Mouse (Mus musculus) forebrain, embryonic 15.5 days (tissue): Measurements from ENCODE around the gene Uvrag. TPM values are rescaled to one million over a fixed set of nuclear protein-coding genes. Genes with fewer than 3 reads are reported as not detected.
A peak's percentile ranks its signal among the peaks of the same experiment; 100 is the strongest.

Source experiments
- ATAC-seq: fragments of 200-750 bp; cut with Nextera tagmentation; replicated peaks from 2 replicates; pipeline ENCODE4 v1.8.0; 2017; ENCODE audit warnings: mild to moderate bottlenecking, moderate TSS enrichment, moderate library complexity
- H3K27ac ChIP-seq: fragments of 300-500 bp; sonication (generic); replicated peaks from 2 replicates; pipeline ENCODE4 v1.5.1; 2015; ENCODE audit warnings: mild to moderate bottlenecking, inconsistent platforms
- H3K27me3 ChIP-seq: fragments of 300-500 bp; sonication (generic); 2 replicates; pipeline ENCODE4 v1.6.1; 2015; ENCODE audit warnings: inconsistent platforms
- H3K36me3 ChIP-seq: fragments of 300-500 bp; sonication (generic); 2 replicates; pipeline ENCODE4 v1.6.1; 2015; ENCODE audit warnings: mild to moderate bottlenecking, inconsistent platforms
- H3K4me1 ChIP-seq: fragments of 300-500 bp; sonication (generic); 2 replicates; pipeline ENCODE4 v1.6.1; 2015; ENCODE audit warnings: inconsistent platforms
- H3K4me2 ChIP-seq: fragments of 300-500 bp; sonication (generic); replicated peaks from 2 replicates; pipeline ENCODE4 v1.6.1; 2015; ENCODE audit warnings: mild to moderate bottlenecking, inconsistent platforms
- H3K4me3 ChIP-seq: fragments of 300-500 bp; sonication (generic); 2 replicates; pipeline ENCODE4 v1.5.1; 2015; ENCODE audit warnings: mild to moderate bottlenecking, inconsistent platforms
- H3K9ac ChIP-seq: fragments of 300-500 bp; sonication (generic); replicated peaks from 2 replicates; pipeline ENCODE4 v1.6.1; 2015; ENCODE audit warnings: mild to moderate bottlenecking, inconsistent platforms
- H3K9me3 ChIP-seq: fragments of 300-500 bp; sonication (generic); 2 replicates; pipeline ENCODE4 v1.6.1; 2016; ENCODE audit warnings: inconsistent platforms
- WGBS: fragments of 180-500 bp; shearing (Covaris S2); methylation state at CpG from one replicate; pipeline ENCODE4 v1.1.7; 2015; ENCODE audit warnings: mixed read lengths; 5-methylcytosine and 5-hydroxymethylcytosine counted together
- polyA plus RNA-seq: library from polyadenylated mRNA; unstranded; fragments of >200 nt; fragmentation: Nextera tagmentation; extraction: Ambion mirVana; gene quantifications from 2 replicates; pipeline ENCODE4 v1.2.1, GENCODE M21; 2015

Gene Uvrag
- polyA plus RNA-seq, 1 experiment from 2014 or later: 17.2 TPM

- under 1% methylated on average over 48 of the region's 48 CpGs for WGBS
- peak; percentile 11 for ATAC-seq
- peak overlapping the region; percentile 77 for H3K4me2 ChIP-seq
- H3K4me3 ChIP-seq: peak overlapping the region; percentile 53
- peaks cover 75% of the 10 kb centered on the region for H3K27me3 ChIP-seq
- H3K36me3 ChIP-seq: no peaks in the 10 kb centered on the region
- peaks cover 52% of the 10 kb centered on the region for H3K4me1 ChIP-seq
- no peaks in the 10 kb centered on the region for H3K9me3 ChIP-seq
- H3K27ac ChIP-seq: no peak overlapping the region
- H3K9ac ChIP-seq: peak overlapping the region; percentile 56
Measured at GRCm38 (mm10) chr7:98838729-98839141, 302.2 kb downstream of the Uvrag start.

GRCm38 (mm10) chr7:98837901-98838300 lies 303.0 kb downstream of the Uvrag start:
- H3K4me3 ChIP-seq: peak overlapping the region; percentile 53
- peaks cover 82% of the 10 kb centered on the region for H3K27me3 ChIP-seq
- peaks cover 50% of the 10 kb centered on the region for H3K4me1 ChIP-seq
- no peaks in the 10 kb centered on the region for H3K36me3 ChIP-seq
- no peak overlapping the region for H3K27ac ChIP-seq
- no peak overlapping the region for H3K9ac ChIP-seq
- WGBS: 2% methylated on average over 17 of the region's 17 CpGs
- H3K9me3 ChIP-seq: no peaks in the 10 kb centered on the region
- peak overlapping the region; percentile 77 for H3K4me2 ChIP-seq
- ATAC-seq: peak; percentile 78

DNA sequence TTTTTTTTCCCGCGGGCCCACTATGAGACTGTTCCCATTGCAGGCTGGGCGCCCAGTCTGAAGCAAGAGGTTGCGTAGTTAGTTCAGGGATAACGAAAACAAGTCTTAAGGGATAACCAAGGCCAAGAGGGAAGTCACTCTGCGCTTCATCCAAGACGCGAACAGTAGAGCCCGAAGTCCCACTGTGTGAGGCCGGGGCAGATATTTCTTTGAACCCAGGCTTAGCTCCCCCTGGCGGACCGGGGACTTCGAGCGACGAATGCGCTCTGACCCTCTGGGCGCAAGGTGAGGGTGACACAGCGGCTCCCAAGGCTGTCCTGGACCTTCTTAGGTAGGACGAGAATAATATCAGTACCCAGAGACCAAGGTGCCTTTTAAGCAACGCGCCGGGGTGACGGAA lies 304.3 kb downstream of the Uvrag start:
- no peak for ATAC-seq
- Histone ChIP-seq H3K9ac (no peak overlapping the region), H3K4me2 (peak overlapping the region; percentile 77), H3K4me3 (peak overlapping the region; percentile 53), H3K4me1 (peaks cover 50% of the 10 kb centered on the region), H3K9me3 (no peaks in the 10 kb centered on the region), H3K27ac (no peak overlapping the region), H3K36me3 (no peaks in the 10 kb centered on the region), H3K27me3 (peaks cover 91% of the 10 kb centered on the region)
- under 1% methylated on average over 23 of the region's 23 CpGs for WGBS

DNA sequence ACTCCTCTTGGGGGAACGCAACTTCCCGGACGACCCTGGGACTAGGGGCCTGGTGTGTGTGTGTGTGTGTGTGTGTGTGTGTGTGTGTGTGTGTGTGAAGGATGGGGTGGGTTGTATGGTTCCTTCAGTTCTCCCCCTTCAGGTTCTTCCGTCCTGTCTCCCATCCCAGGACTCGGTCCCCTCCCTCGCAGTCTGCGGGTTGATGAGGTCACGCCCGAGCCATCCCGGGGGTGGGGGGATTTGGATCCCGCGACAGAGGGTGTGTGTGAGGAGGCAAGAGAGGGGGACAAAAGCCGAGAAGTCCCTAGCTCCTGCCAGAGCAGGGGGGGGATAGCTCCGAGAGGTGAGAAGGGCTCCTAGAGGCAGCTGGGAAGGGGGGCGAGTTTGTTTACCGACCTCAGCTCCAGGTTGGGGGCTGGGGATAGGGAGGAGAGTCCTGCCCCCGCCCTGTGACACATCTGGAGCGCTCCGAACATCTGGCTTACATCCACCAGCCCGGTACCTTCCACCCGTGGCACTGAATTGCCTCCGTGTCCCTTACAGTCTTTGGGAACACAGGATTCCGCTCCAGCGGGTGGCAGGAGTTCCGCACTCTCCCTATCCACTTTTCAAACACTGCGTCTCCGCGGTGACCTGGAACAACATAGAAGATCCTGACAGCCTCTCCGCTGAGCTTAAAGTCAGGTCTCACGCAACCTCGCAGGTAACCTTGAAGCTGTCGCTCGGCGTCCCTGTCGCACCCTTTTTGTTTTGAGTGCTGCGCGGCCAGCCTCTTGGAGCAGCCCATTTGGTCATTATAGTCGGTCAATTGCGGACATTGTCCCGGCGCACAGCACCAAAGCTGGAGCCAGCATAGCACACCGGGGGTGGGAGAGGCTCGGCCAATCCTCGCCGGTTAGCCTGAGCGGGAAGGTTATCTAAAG lies 305.2 kb downstream of the Uvrag start:
- H3K36me3 ChIP-seq: no peaks in the 10 kb centered on the region
- H3K4me1 ChIP-seq: peaks cover 50% of the 10 kb centered on the region
- no peaks in the 10 kb centered on the region for H3K9me3 ChIP-seq
- H3K4me3 ChIP-seq: peak overlapping the region; percentile 53
- peaks cover 83% of the 10 kb centered on the region for H3K27me3 ChIP-seq
- no peak overlapping the region for H3K27ac ChIP-seq
- no peak overlapping the region for H3K9ac ChIP-seq
- no peak for ATAC-seq
- peak overlapping the region; percentile 77 for H3K4me2 ChIP-seq
- WGBS: under 1% methylated on average over 39 of the region's 46 CpGs

Other genes starting within 250 kb of the Uvrag start
- 14.9 and 15.1 TPM in 2 replicates for gene Dgat2, start 41.6 kb upstream of the Uvrag start, polyA plus RNA-seq
- 1.2 and 1.7 TPM in 2 replicates for gene Mogat2, start 97.5 kb upstream of the Uvrag start, polyA plus RNA-seq
- gene Map6, start 126.3 kb upstream of the Uvrag start, polyA plus RNA-seq: 77.8 and 80.9 TPM in 2 replicates
- gene Serpinh1, start 212.1 kb upstream of the Uvrag start, polyA plus RNA-seq: 210 and 215 TPM in 2 replicates
- 40.0 and 41.8 TPM in 2 replicates for gene Gdpd5, start 240.3 kb upstream of the Uvrag start, polyA plus RNA-seq